Mouse (Mus musculus) cerebellum, postnatal 14 days (tissue): ENCODE measurements at regions not wholly inside any gene's neighbourhood (a gene's known extent, or its start where the extent isn't known, plus 50 kb on each side); places are given as distances from the start of the nearest gene placed in this dataset.

Source experiments
- DNase-seq, 2 experiments: peaks; one replicate each; pipeline ENCODE4 v3.0.0; 2021; ENCODE audit warnings: mixed read lengths in 2 of 2

DNA sequence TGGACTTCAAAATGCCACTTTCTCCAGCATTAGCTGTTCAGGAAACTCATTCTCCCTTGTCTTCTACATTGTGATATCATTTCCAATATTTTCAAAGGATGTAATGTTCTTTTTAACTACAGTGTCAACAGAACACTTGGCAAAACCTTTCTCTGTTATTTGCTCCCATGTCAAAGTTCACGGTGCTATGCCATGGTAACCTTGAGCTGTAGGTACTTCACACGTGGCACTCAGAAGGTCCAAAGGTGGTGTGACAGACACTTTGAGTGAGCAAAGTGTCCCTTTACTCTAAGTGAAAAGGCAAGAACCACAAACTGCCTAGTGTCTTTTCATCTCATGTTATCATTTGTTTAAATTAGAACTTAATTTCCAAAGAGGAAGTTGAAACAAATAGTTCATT, 53.3 kb upstream of the Tram2 start:
- no peak for DNase-seq

DNA sequence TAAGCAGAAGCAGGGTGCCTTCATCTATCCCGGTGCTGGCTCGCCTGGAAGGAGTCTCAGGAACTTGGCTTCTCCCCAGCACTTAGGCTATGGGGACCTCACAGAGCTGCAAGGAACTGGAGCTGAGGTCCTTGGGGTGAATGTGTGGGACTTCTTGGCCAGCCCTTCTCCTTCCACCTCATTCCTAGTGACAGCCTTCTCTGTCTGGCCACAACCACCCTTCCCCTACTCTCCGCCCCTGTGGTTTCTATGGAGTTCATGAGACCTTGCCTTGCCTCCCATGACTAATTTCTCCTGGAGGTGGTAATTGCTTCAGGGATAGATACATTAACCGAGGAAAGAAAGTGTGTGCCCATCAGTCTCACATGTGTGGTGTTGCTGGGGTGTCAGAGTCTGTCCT, 67.9 kb upstream of the Tram2 start:
- DNase-seq = no peak

DNA sequence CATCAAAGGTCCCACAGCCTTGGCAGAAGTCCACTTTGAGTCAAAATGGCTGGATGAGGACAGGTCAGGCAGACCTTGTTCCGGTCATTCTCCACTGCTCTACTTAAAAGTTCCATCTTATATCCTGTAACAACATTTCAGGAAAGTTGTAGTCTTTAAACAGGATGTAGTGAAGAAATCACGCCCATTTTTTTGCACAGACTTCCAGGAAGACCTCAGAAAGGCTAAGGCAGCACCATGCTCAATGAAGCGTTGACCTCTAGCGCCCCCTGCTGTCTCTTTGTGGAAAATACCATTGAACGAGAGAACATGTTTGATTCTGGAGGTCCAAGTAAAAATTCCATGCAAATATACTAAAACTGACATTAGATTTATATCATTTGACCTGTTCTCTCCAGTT, 56.6 kb upstream of the Tmem14a start:
- DNase-seq = peak; percentile 90 to 93

DNA sequence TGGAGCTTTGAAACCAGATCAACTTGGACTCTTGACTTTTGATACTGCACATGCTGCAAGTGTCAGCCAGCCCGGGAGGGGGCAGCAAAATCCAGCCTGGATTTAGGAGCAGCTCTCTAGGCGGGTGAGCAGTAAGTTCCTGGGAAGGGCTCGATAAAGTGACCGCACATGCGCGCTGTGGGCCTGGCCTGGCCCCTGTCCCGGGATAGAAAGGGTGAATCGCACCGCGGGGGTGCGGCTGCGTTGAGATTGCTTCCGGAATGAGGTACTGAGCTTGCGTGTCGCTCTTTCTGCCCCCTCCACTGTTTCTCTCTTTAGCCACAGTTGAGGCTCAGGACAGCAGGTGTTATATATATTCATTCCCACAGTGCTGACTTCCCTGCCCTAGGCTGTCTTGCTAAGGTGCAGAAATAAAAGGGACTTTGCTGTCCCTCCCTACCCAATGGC, 52.1 kb upstream of the Tmem14a start:
- DNase-seq = peak; percentile 87 to 91

DNA sequence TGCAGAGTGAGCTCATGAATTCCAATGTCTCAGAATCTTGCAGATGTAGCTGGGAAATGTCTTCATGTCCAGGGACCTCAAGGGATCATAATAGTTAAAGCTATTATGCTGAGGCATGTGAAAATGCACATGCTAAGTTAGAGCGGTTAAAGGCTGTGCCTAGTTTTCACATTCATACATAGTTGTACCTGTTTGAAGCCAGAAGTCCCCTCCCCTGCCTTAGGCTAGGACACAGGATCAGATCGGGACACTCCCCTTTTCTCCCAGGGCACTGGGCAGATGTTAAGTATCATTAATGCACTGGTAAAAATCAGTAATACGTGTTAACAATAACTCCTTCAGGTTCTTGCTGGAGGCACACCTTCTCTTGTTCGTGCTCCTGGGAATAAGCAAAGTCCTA, 51.6 kb upstream of the Tmem14a start:
- DNase-seq = no peak
